ENCODE assay signal across 8 mouse cellular contexts in the genomic region with DNA sequence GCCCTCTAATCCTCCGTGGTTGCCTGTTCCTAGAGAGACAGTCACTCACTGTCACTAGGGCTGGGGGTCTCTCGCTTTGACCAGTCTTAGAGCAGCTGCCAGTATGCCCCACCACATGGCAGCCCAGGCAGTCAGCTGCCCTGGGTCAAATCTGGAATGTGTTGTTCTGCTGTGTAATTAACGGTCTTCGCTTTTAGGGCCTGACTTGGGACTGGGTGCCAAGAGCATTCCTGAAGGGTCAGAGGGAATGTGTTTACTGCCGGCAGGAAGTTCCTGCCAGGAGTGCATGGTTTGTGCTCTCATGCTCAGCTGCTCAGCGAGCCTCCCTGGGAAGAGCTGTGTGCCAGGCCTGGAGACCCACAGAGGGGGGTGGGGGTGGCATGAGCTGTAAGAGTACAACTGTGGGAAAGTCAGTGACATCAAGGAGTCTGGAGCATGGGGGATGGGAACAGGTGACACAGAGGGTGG.
DNase-seq lines count a peak whose midpoint lies in the region; ATAC-seq and TF ChIP-seq lines count a peak whose summit lies in the region.

No protein-coding gene starts in this region.

- no peak overlapping the region for H3K4me2 ChIP-seq in embryonic facial prominence, embryonic 11.5 days (ENCODE audit: low read depth, low read length)
- no peak overlapping the region for H3K4me2 ChIP-seq in hindbrain, embryonic 12.5 days (replicated peaks)
- no peak overlapping the region for H3K4me2 ChIP-seq in liver, embryonic 13.5 days
- H3K4me2 ChIP-seq in stomach, postnatal 0 days (replicated peaks; ENCODE audit: low read depth) = no peak overlapping the region

- DNase-seq in adrenal gland, adult 2 months = peak; percentile 32
- DNase-seq in adrenal gland, postnatal 4 days (ENCODE audit: low spot score in 2 of 2) = no peak
- DNase-seq in embryonic facial prominence, embryonic 11.5 days (ENCODE audit: low spot score) = peak; percentile 9
- DNase-seq in liver, embryonic 13.5 days = no peak
- DNase-seq in stomach, postnatal 0 days (ENCODE audit: low spot score) = peak; percentile 38
- no peak for DNase-seq in c-Kit-positive CD71-positive TER-119-positive erythroid progenitor cells, embryonic 14.5 days (ENCODE audit: low spot score)

- H3K36me3 ChIP-seq in embryonic facial prominence, embryonic 11.5 days (replicated peaks; ENCODE audit: control insufficient read depth, insufficient read depth, low read depth, low read length) = no peaks in the 10 kb centered on the region
- H3K36me3 ChIP-seq in hindbrain, embryonic 12.5 days = no peaks in the 10 kb centered on the region
- no peaks in the 10 kb centered on the region for H3K36me3 ChIP-seq in liver, embryonic 13.5 days
- no peaks in the 10 kb centered on the region for H3K36me3 ChIP-seq in stomach, postnatal 0 days (ENCODE audit: control insufficient read depth, insufficient read depth, low read length)

- TF ChIP-seq EP300 in stomach, postnatal 0 days (optimal IDR thresholded peaks at IDR 0.05) = no peak

- TF ChIP-seq CTCF in stomach, postnatal 0 days (IDR thresholded peaks at IDR 0.05; ENCODE audit: low read depth) = no peak

- no peaks in the 10 kb centered on the region for H3K27me3 ChIP-seq in embryonic facial prominence, embryonic 11.5 days (ENCODE audit: control insufficient read depth, insufficient read depth, low read length)
- H3K27me3 ChIP-seq in hindbrain, embryonic 12.5 days = no peaks in the 10 kb centered on the region
- no peaks in the 10 kb centered on the region for H3K27me3 ChIP-seq in liver, embryonic 13.5 days
- no peaks in the 10 kb centered on the region for H3K27me3 ChIP-seq in stomach, postnatal 0 days (ENCODE audit: control insufficient read depth, insufficient read depth, low read length)

- no peak overlapping the region for H3K4me3 ChIP-seq in embryonic facial prominence, embryonic 11.5 days (ENCODE audit: low read depth, low read length)
- no peak overlapping the region for H3K4me3 ChIP-seq in hindbrain, embryonic 12.5 days
- H3K4me3 ChIP-seq in liver, embryonic 13.5 days (replicated peaks) = no peak overlapping the region
- H3K4me3 ChIP-seq in stomach, postnatal 0 days (ENCODE audit: low read depth, low read length) = no peak overlapping the region

- H3K27ac ChIP-seq in embryonic facial prominence, embryonic 11.5 days (replicated peaks; ENCODE audit: low read depth, low read length) = no peak overlapping the region
- H3K27ac ChIP-seq in hindbrain, embryonic 12.5 days = no peak overlapping the region
- peak overlapping the region; percentile 55; the same call in 1 of the 2 replicates for H3K27ac ChIP-seq in liver, embryonic 13.5 days
- no peak overlapping the region for H3K27ac ChIP-seq in stomach, postnatal 0 days (replicated peaks)

- H3K9me3 ChIP-seq in embryonic facial prominence, embryonic 11.5 days (replicated peaks; ENCODE audit: control insufficient read depth, low read length) = no peaks in the 10 kb centered on the region
- H3K9me3 ChIP-seq in hindbrain, embryonic 12.5 days (replicated peaks) = peaks cover 2% of the 10 kb centered on the region; the same call in 1 of the 2 replicates
- H3K9me3 ChIP-seq in liver, embryonic 13.5 days (replicated peaks) = no peaks in the 10 kb centered on the region
- no peaks in the 10 kb centered on the region for H3K9me3 ChIP-seq in stomach, postnatal 0 days (ENCODE audit: control insufficient read depth, low read length)

- peak; percentile 41; the same call in 1 of the 2 replicates for ATAC-seq in embryonic facial prominence, embryonic 11.5 days (replicated peaks; ENCODE audit: insufficient number of reproducible peaks, low FRiP score, low TSS enrichment, low read depth)
- 0 out of 2 replicates have a peak, but pooled peaks have one; percentile 56 for ATAC-seq in hindbrain, embryonic 12.5 days (ENCODE audit: low FRiP score)
- ATAC-seq in liver, embryonic 13.5 days (ENCODE audit: low read depth) = no peak
- ATAC-seq in stomach, postnatal 0 days (ENCODE audit: low FRiP score, low TSS enrichment) = peak; percentile 19; the same call in 1 of the 2 replicates
- no peak for ATAC-seq in megakaryocyte progenitor cell, adult 5-6 weeks (replicated peaks; ENCODE audit: poor library complexity)

- 26% methylated on average over 6 of the region's 6 CpGs for WGBS in embryonic facial prominence, embryonic 11.5 days
- WGBS in hindbrain, embryonic 12.5 days = 30% methylated on average over 6 of the region's 6 CpGs
- 50% methylated on average over 6 of the region's 6 CpGs for WGBS in liver, embryonic 13.5 days (ENCODE audit: insufficient replicate concordance)
- WGBS in stomach, postnatal 0 days = 21% methylated on average over 6 of the region's 6 CpGs

- no peaks in the 10 kb centered on the region for H3K4me1 ChIP-seq in embryonic facial prominence, embryonic 11.5 days (ENCODE audit: control insufficient read depth, insufficient read depth, low read length)
- H3K4me1 ChIP-seq in hindbrain, embryonic 12.5 days = peaks cover 6% of the 10 kb centered on the region; the same call in 1 of the 2 replicates
- peaks cover 55% of the 10 kb centered on the region for H3K4me1 ChIP-seq in liver, embryonic 13.5 days (replicated peaks)
- H3K4me1 ChIP-seq in stomach, postnatal 0 days (replicated peaks; ENCODE audit: control insufficient read depth, insufficient read depth) = peaks cover 4% of the 10 kb centered on the region; the same call in 1 of the 2 replicates

- H3K9ac ChIP-seq in embryonic facial prominence, embryonic 11.5 days (replicated peaks; ENCODE audit: low read length) = no peak overlapping the region
- no peak overlapping the region for H3K9ac ChIP-seq in hindbrain, embryonic 12.5 days
- no peak overlapping the region for H3K9ac ChIP-seq in liver, embryonic 13.5 days
- no peak overlapping the region for H3K9ac ChIP-seq in stomach, postnatal 0 days (ENCODE audit: low read length)

Comparison
In these comparisons a context has a peak if more than half of its experiments do, and no peak if none do; other contexts are left out.
1. DNase-seq: peak in adrenal gland, adult 2 months (single experiment), embryonic facial prominence, embryonic 11.5 days (single experiment) and stomach, postnatal 0 days (single experiment); none in adrenal gland, postnatal 4 days (0 of 2), liver, embryonic 13.5 days (single experiment) and c-Kit-positive CD71-positive TER-119-positive erythroid progenitor cells, embryonic 14.5 days (single experiment).
2. ATAC-seq: peak in embryonic facial prominence, embryonic 11.5 days (single experiment), hindbrain, embryonic 12.5 days (single experiment) and stomach, postnatal 0 days (single experiment); none in liver, embryonic 13.5 days (single experiment) and megakaryocyte progenitor cell, adult 5-6 weeks (single experiment).